Mouse (Mus musculus): Measurements from ENCODE around the gene Ndufs8. TPM values are rescaled to one million over a fixed set of nuclear protein-coding genes. Genes with fewer than 3 reads are reported as not detected.

Ndufs8 gene
- polyA plus RNA-seq (2012; rRNA removed) = 113 and 118 TPM in 2 replicates

GRCm38 (mm10) chr19:3912337-3913204, at the start of gene Ndufs8:
Gene Ndufs8 (minus strand): TSS chr19:3912774.

GRCm38 (mm10) chr19:3958470-3958869, 45.9 kb upstream of the Ndufs8 start, which contains the start of gene Aldh3b3:
Gene Aldh3b3 (plus strand): TSS chr19:3958645.

GRCm38 (mm10) chr19:3935032-3935895, 22.7 kb upstream of the Ndufs8 start, which contains the start of gene Unc93b1:
Gene Unc93b1 (plus strand): TSS chr19:3935186.

GRCm38 (mm10) chr19:3929211-3929941, 16.8 kb upstream of the Ndufs8 start, which contains the start of gene Aldh3b1:
Gene Aldh3b1 (minus strand): TSS chr19:3929808.

GRCm38 (mm10) chr19:3906795-3907786, 5.5 kb downstream of the Ndufs8 start, which contains the start of gene Tcirg1:
Gene Tcirg1 (minus strand): TSS chr19:3907133.

Other genes starting within 250 kb of the Ndufs8 start
- 8.4 and 11.5 TPM in 2 replicates for gene Lrp5, start 226.2 kb downstream of the Ndufs8 start, polyA plus RNA-seq (2012; rRNA removed)
- 27.1 and 30.3 TPM in 2 replicates for gene 1810055G02Rik, start 204.5 kb downstream of the Ndufs8 start, polyA plus RNA-seq (2012; rRNA removed)
- gene Kmt5b, start 145.4 kb downstream of the Ndufs8 start, polyA plus RNA-seq (2012; rRNA removed) = 7.2 and 7.8 TPM in 2 replicates
- gene Chka, start 61.0 kb downstream of the Ndufs8 start, polyA plus RNA-seq (2012; rRNA removed) = 36.1 and 46.3 TPM in 2 replicates
- gene Tcirg1, start 5.6 kb downstream of the Ndufs8 start, polyA plus RNA-seq (2012; rRNA removed) = 87.5 and 103 TPM in 2 replicates
- gene Aldh3b1, start 17.0 kb upstream of the Ndufs8 start, polyA plus RNA-seq (2012; rRNA removed) = 9.4 and 9.6 TPM in 2 replicates
- 56.6 and 56.7 TPM in 2 replicates for gene Unc93b1, start 22.4 kb upstream of the Ndufs8 start, polyA plus RNA-seq (2012; rRNA removed)
- 0.14 and 0.28 TPM in 2 replicates for gene Aldh3b3, start 45.9 kb upstream of the Ndufs8 start, polyA plus RNA-seq (2012; rRNA removed)
- gene Aldh3b2, start 59.6 kb upstream of the Ndufs8 start, polyA plus RNA-seq (2012; rRNA removed) = 0.11 and 0.17 TPM in 2 replicates
- gene Acy3, start 73.8 kb upstream of the Ndufs8 start, polyA plus RNA-seq (2012; rRNA removed) = 11.6 and 14.0 TPM in 2 replicates
- gene Tbx10, start 80.0 kb upstream of the Ndufs8 start, polyA plus RNA-seq (2012; rRNA removed) = not detected in 2 replicates
- 2.2 and 2.5 TPM in 2 replicates for gene Nudt8, start 87.8 kb upstream of the Ndufs8 start, polyA plus RNA-seq (2012; rRNA removed)
- 0.61 and 0.75 TPM in 2 replicates for gene Gm49405, start 87.9 kb upstream of the Ndufs8 start, polyA plus RNA-seq (2012; rRNA removed)
- gene Doc2g, start 90.5 kb upstream of the Ndufs8 start, polyA plus RNA-seq (2012; rRNA removed) = 1.7 and 2.2 TPM in 2 replicates
- gene Ndufv1, start 100.0 kb upstream of the Ndufs8 start, polyA plus RNA-seq (2012; rRNA removed) = 80.0 and 84.9 TPM in 2 replicates
- 320 and 356 TPM in 2 replicates for gene Gstp1, start 125.2 kb upstream of the Ndufs8 start, polyA plus RNA-seq (2012; rRNA removed)
- 5.6 and 7.9 TPM in 2 replicates for gene Gstp2, start 133.2 kb upstream of the Ndufs8 start, polyA plus RNA-seq (2012; rRNA removed)
- gene Gstp3, start 146.8 kb upstream of the Ndufs8 start, polyA plus RNA-seq (2012; rRNA removed) = 225 and 276 TPM in 2 replicates
- gene Cabp2, start 168.8 kb upstream of the Ndufs8 start, polyA plus RNA-seq (2012; rRNA removed) = 0.32 and 0.84 TPM in 2 replicates
- gene Cdk2ap2, start 184.4 kb upstream of the Ndufs8 start, polyA plus RNA-seq (2012; rRNA removed) = 72.2 and 73.8 TPM in 2 replicates
- gene Pitpnm1, start 187.2 kb upstream of the Ndufs8 start, polyA plus RNA-seq (2012; rRNA removed) = 13.3 and 16.3 TPM in 2 replicates
- 35.5 and 43.9 TPM in 2 replicates for gene Aip, start 213.1 kb upstream of the Ndufs8 start, polyA plus RNA-seq (2012; rRNA removed)
- not detected in 2 replicates for gene Gpr152, start 227.0 kb upstream of the Ndufs8 start, polyA plus RNA-seq (2012; rRNA removed)
- gene Cabp4, start 231.3 kb upstream of the Ndufs8 start, polyA plus RNA-seq (2012; rRNA removed) = 0.22 and 0.31 TPM in 2 replicates
- 80.4 and 82.0 TPM in 2 replicates for gene Coro1b, start 235.8 kb upstream of the Ndufs8 start, polyA plus RNA-seq (2012; rRNA removed)
- gene Ptprcap, start 240.8 kb upstream of the Ndufs8 start, polyA plus RNA-seq (2012; rRNA removed) = 21.9 and 27.1 TPM in 2 replicates

Data from liver, embryonic 18 days (tissue).